Mouse (Mus musculus) skeletal muscle tissue, postnatal 0 days (tissue): Measurements from ENCODE around the gene Gpc4. TPM values are rescaled to one million over a fixed set of nuclear protein-coding genes. Genes with fewer than 3 reads are reported as not detected.

Experiments
- polyA plus RNA-seq: library from polyadenylated mRNA; unstranded; fragments of >200 nt; fragmentation: Nextera tagmentation; extraction: Ambion mirVana; gene quantifications from 2 replicates; pipeline ENCODE4 v1.2.1, GENCODE M21; 2015

Gpc4 gene
- polyA plus RNA-seq: 120 and 135 TPM in 2 replicates

DNA sequence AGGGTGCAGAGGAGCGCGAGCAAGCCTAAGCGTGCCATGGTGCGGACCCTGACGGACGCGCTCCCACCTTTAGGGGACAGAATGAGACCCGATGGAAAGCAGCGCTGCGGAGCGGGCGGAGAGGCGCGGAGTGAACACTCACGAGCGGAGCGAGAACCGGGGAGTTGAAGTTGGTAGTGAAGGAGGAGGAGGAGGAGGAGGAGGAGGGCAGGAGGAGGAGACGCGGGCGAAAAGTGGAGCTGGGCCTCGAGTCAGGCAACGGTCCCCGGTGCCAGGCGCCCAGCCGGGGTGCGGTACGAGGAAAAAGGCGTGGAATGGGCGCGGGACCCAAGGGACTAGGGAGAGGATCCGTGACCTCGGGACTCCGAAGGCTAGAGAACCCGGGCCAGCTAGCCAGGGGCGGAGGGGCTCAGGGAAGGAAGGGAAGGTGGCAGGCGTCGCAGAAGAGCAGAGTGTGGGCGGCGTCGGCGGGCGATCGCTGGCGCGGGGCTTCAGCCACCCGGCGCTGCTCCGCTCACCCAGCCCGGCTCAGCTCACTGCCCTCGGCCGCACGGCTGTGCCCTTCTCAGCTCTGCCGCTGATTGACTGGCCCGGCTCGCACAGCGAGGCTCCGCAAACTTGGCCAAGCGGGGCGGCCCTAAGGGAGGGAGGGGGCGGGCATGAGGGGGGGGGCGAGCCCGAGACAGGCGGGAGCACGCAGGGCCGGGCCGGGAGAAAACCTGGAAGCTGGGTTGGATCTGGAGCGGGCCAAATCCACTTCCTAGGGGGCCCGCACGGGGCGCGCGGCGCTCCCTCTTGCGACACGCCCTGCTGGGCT lies at the start of gene Gpc4:
Gene Gpc4 (minus strand): TSS at position 515 of the 817 bp plus-strand sequence.

Other genes with a start within 250 kb of the Gpc4 start
- not detected in 2 replicates for gene 1700080O16Rik, start 192.5 kb downstream of the Gpc4 start, polyA plus RNA-seq